Mouse (Mus musculus): ENCODE data around the gene Fam131a.

Fam131a gene

GRCm38 (mm10) chr16:20695622-20696323 is 2.7 kb downstream of the Fam131a start:
- peak; percentile 65 for DNase-seq (ENCODE audit: low read depth, low spot score)

DNA sequence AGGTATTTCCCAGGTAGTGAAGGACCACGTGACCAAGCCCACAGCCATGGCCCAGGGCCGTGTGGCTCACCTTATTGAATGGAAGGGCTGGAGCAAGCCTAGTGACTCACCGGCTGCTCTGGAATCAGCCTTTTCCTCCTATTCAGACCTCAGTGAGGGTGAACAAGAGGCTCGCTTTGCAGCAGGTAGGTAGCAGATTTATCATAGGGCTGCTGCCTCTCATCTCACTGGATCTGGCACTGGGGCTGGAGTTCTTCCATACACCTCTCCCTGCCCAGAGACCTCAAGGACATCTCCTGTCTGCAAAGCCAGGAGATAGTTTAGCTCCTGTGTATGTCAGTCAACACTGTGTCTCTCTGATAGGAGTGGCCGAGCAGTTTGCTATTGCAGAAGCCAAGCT is 6.2 kb downstream of the Fam131a start:
- DNase-seq (ENCODE audit: low read depth, low spot score) = no peak

DNA sequence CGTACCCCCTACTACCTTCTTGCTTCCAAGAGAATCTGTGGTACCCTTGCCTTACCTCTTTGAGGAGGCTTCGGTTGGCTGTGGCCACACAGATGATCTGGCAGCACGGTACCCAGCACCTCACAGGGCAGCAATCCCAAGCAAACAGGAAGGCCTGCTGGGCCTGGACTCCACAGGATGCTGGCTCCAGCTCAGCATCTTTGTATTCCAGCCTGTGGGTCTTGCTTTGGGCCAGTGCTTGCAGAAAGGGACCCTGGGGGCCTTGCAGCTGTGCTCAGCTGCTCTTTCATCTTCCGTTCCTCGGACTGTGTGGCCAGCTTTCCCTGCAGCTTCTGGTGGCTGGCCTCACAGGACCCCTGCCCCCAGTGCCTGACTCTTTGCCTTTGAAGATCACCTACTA is 7.0 kb downstream of the Fam131a start:
- DNase-seq (ENCODE audit: low read depth, low spot score) = no peak

- no peak for DNase-seq (ENCODE audit: low read depth, low spot score)
These were observed 8.3 kb downstream of the Fam131a start for GRCm38 (mm10) chr16:20701316-20701715.

DNA sequence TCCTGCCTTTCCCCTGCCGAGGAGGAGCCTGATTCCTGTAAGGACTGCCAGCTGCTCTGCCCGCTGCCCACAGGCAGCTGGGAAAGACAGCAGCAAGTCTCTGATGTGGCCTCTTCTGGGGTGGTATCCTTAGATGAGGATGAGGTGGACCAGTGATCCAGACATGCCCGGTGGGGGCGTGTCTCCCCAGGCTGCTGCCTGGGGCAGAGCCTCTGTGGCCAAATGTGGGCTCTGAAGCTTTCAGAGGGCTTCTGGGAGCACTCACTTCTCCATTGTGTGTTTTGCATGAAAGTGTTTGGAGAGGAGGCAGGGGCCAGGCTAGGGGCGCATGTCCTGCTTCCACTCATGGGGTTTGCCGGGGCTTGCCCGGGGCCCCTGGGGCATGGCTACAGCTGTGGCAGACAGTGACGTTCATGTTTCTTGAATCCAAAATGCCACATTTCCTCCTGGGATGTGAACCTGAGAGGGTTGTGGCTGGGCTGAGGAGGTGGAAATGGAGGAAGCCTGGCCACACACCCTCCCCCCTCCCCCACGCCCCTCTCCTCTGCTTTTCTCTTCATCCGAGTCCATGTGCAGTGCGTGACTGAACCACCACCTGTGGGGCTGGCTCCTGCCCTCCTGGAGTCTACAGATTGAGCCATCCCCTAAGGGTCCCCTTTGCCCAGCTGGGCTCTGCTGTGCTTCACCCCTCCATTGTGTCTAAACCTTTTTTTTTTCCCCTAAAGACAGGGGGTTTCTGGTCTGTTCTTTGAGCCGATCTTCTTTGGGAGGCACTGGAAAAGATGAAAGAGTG is 8.9 kb downstream of the Fam131a start:
- DNase-seq (ENCODE audit: low read depth, low spot score) = no peak

- peak; percentile 24 for DNase-seq (ENCODE audit: low read depth, low spot score)
These were observed 9.5 kb downstream of the Fam131a start for GRCm38 (mm10) chr16:20702522-20702893.

DNA sequence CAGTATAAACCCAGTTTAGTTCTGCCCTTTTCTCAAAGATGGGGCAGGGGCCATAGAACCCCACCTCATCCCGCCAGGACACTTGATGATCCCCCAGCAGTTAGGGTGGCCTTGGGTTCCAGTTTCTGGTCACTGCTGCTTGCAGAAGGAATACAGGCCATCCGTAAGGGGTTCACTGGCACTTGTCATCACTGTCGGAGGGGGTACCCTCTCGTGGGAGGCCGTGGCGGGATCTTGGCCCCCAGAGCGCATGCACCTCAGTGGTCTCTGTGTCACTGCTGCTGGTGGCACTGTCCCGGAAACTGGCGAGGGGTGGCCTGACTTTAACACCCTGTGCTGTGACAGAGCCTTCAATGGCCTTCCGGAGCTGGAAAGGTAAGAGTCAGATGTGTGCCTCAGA is 10.0 kb downstream of the Fam131a start:
- no peak for DNase-seq (ENCODE audit: low read depth, low spot score)

GRCm38 (mm10) chr16:20703699-20704400 is 10.8 kb downstream of the Fam131a start:
- no peak for DNase-seq (ENCODE audit: low read depth, low spot score)

GRCm38 (mm10) chr16:20705786-20706185 is 12.7 kb downstream of the Fam131a start:
- no peak for DNase-seq (ENCODE audit: low read depth, low spot score)

- DNase-seq (ENCODE audit: low read depth, low spot score) = no peak
These were observed 13.5 kb downstream of the Fam131a start for GRCm38 (mm10) chr16:20706407-20707055.

DNA sequence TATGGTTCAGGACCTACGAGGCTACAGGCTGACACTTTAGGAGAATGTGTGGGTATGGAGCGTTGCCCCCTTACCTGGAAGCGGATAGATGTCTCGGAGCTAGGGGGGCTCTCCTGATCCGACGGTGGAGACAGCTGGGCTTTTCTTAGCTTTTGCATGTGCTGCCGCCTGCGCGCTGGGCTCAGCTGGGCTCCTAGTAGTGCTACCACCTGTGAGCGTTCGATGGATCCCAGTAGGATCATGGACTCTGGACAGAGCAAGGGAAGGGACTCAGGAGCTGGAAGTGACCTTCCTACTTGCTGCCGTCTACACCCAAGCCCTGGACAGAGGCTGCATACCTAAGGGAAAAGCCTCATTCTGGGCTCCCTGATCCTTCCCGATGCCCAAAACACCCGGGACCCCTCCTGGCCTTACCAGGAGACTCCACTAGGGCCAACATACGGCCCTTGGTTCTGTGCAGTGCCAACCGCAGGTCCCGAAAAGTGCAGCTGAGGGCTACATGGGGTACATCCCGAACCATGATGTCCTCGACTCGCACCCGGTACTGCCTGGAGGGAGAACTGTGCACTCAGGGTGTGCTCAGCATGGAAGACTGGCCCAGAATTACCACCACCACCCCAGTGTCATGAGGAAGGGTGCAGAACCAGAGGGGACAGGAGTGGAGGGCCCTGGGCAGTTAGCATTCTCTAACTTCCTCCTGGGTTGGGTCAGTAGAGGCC is 15.3 kb downstream of the Fam131a start:
- DNase-seq (ENCODE audit: low read depth, low spot score) = no peak

GRCm38 (mm10) chr16:20708939-20709734 is 16.1 kb downstream of the Fam131a start:
- no peak for DNase-seq (ENCODE audit: low read depth, low spot score)

DNA sequence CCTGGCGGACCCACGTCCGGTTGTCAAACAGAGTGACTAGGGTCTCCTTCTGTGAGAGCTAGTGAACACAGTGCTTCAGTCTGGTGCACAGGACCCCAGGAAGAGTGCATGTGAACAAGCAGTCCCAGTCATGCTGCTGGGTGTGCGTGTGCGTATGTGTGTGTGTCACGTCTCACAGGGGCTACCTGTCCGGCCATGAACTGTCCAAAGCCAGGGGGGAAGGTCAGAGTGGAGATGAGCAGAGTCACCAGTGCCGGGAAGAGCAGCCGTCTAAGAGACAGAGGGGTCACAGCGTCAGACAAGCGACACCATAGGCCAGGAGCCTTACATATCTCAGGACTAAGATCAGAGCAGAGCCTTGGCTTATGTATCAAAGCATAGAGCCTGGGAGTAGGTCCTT is 17.3 kb downstream of the Fam131a start:
- DNase-seq (ENCODE audit: low read depth, low spot score) = no peak

DNA sequence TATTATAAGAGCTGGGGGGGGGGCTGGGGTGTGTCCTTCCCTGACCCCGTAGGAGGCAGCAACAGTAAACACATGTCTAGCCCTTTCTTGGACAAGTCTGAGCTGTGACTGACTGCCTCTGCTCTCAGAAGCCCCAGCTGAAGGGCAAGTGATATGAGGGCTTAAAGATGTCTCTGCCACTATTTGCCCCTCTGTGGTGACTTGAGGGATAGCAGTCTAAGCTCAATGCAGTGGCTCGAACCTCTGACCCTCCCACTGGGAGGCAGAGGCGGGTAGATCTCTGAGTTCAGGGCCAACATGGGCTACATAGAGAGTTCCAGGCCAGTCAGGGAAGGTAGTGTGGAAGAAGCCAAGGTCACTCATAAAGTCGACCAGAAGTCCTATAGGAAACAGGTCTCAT is 17.8 kb downstream of the Fam131a start:
- DNase-seq (ENCODE audit: low read depth, low spot score) = no peak

DNA sequence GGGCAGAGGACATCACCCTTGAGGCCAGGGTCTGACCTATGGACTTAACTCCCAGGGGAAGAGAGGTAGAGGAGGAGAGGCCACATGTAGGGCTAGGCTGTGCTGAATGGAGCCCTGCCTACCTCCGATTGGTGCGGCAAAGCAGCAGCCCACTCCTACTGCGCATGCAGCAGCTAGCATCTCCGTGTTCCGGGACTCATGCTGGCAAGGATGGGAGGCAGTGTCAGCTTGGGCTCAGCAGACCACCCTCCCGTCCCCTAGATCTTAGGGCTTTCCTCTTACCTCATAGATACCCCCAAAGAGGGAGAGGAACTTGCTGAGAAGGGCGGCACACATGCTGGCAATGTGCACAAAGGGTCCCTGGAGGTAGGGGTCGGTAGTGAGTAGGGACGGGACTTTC is 19.1 kb downstream of the Fam131a start:
- no peak for DNase-seq (ENCODE audit: low read depth, low spot score)

- no peak for DNase-seq (ENCODE audit: low read depth, low spot score)
These were observed 19.8 kb downstream of the Fam131a start for GRCm38 (mm10) chr16:20712889-20713288.

- no peak for DNase-seq (ENCODE audit: low read depth, low spot score)
These were observed 21.5 kb downstream of the Fam131a start for GRCm38 (mm10) chr16:20714307-20715080.

DNA sequence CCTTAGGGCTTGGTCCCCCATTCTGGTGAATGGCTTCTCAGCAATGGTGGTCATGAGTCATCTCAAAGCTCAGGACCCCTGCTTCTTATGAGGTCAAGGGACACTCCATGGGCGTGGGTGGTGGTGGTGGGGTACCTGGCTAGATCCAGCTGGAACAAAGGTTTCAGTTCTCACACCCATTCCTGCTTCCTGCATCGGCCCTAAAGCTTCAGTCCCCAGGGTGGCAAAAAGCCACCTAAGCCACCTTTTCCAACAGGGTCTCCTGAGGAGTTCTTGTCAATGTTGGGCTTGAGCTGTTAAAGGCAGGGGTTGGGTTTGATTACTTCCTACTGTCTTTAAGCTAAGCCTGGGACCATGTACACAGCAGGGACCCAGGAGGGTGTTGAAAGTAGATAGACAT is 22.1 kb downstream of the Fam131a start:
- no peak for DNase-seq (ENCODE audit: low read depth, low spot score)

GRCm38 (mm10) chr16:20715566-20715965 is 22.5 kb downstream of the Fam131a start:
- no peak for DNase-seq (ENCODE audit: low read depth, low spot score)

Measured in CD4-positive helper T cell, adult 2 months (primary cell).